In the genomic region with DNA sequence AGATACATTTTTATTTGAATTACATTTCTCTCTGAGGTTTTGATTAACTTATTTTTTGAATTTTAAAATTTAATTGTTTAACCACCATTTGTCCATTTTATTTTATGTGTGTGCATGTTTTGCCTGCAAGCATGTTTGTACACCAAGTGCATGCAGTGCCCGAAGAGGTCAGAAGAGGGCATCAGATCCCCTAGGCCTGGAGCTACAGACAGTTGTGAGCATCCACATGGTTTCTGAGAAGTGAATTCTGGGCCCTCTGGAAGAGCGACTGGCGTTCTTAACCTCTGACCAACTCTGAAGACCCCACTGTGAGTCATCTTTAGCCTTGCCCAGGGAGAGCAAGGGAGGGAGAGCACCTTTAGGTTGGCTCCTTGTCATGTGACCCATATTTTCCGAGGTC, we compare ENCODE assay signal across 9 mouse cellular contexts. TPM values are rescaled to one million over a fixed set of nuclear protein-coding genes. Genes with fewer than 3 reads are reported as not detected.
DNase-seq lines count a peak whose midpoint lies in the region; ATAC-seq and TF ChIP-seq lines count a peak whose summit lies in the region.
"Had no signal": no experiment of that assay in that cellular context is flagged by ENCODE, and none has a peak within 500 bp of the region (broad histone marks: within the 10 kb centered on the region; RNA-seq: fewer than 3 reads in every experiment).

No protein-coding gene starts in this region.

- no peaks in the 10 kb centered on the region for H3K4me1 ChIP-seq in kidney, embryonic 16.5 days (ENCODE audit: insufficient read depth, low read length)
- H3K4me1 ChIP-seq in liver, postnatal 0 days (ENCODE audit: insufficient read depth): peaks cover 1% of the 10 kb centered on the region; the same call in 1 of the 2 replicates
- no peaks in the 10 kb centered on the region for H3K4me1 ChIP-seq in thymus, adult 2 months (replicated peaks; ENCODE audit: control insufficient read depth, insufficient read depth, low read length)

- H3K4me2 ChIP-seq in kidney, embryonic 16.5 days (replicated peaks; ENCODE audit: low read depth, low read length): no peak overlapping the region
- no peak overlapping the region for H3K4me2 ChIP-seq in liver, postnatal 0 days (ENCODE audit: low read depth, low read length)
- H3K4me2 ChIP-seq: heart, embryonic 13.5 days had no signal

- no peak overlapping the region for H3K27ac ChIP-seq in kidney, embryonic 16.5 days (ENCODE audit: low read length)
- no peak overlapping the region for H3K27ac ChIP-seq in liver, postnatal 0 days (ENCODE audit: low read depth)
- H3K27ac ChIP-seq in thymus, adult 2 months (ENCODE audit: control insufficient read depth, insufficient read depth, low read length): no peak overlapping the region
- H3K27ac ChIP-seq: heart, embryonic 13.5 days had no signal

- no peaks in the 10 kb centered on the region for H3K9me3 ChIP-seq in kidney, embryonic 16.5 days (ENCODE audit: low read length)
- no peaks in the 10 kb centered on the region for H3K9me3 ChIP-seq in liver, postnatal 0 days (ENCODE audit: low read length)
- H3K9me3 ChIP-seq: heart, embryonic 13.5 days had no signal

- WGBS in kidney, embryonic 16.5 days: 85% methylated on average over 4 of the region's 4 CpGs
- 81% methylated on average over 4 of the region's 4 CpGs for WGBS in liver, postnatal 0 days (ENCODE audit: insufficient replicate concordance)
- 91% methylated on average over 4 of the region's 4 CpGs for WGBS in thymus, adult 2 months

- DNase-seq in adrenal gland, postnatal 10 days: peak; percentile 56
- no peak for DNase-seq in adrenal gland, adult 18-20 months (ENCODE audit: low spot score in 2 of 2)
- DNase-seq in kidney, adult 9 months: peak; percentile 31
- DNase-seq in brain, embryonic 14.5 days (ENCODE audit: low read depth): peak; percentile 22
- peak; percentile 73 for DNase-seq in liver, postnatal 0 days
- peak; percentile 61 for DNase-seq in thymus, adult 2 months
- no peak for DNase-seq in urinary bladder, postnatal 10 days (ENCODE audit: low spot score)

- H3K4me3 ChIP-seq in kidney, embryonic 16.5 days (ENCODE audit: low read length): no peak overlapping the region
- no peak overlapping the region for H3K4me3 ChIP-seq in liver, postnatal 0 days (ENCODE audit: low read depth, low read length)
- no peak overlapping the region for H3K4me3 ChIP-seq in thymus, adult 2 months (ENCODE audit: control insufficient read depth, insufficient read depth, low read length)
- H3K4me3 ChIP-seq: heart, embryonic 13.5 days had no signal

- H3K36me3 ChIP-seq in kidney, embryonic 16.5 days (ENCODE audit: insufficient read depth, low read length): peaks cover 28% of the 10 kb centered on the region
- peaks cover 24% of the 10 kb centered on the region for H3K36me3 ChIP-seq in liver, postnatal 0 days (replicated peaks; ENCODE audit: insufficient read depth, low read length)
- peaks cover 8% of the 10 kb centered on the region; the same call in 1 of the 2 replicates for H3K36me3 ChIP-seq in thymus, adult 2 months (ENCODE audit: control insufficient read depth, insufficient read depth, low read length)

- ATAC-seq in kidney, embryonic 16.5 days (ENCODE audit: low FRiP score, low TSS enrichment): no peak
- ATAC-seq in liver, postnatal 0 days: no peak; the same call in 1 of the 2 replicates

- no peak for TF ChIP-seq POLR2A in brain, embryonic 14.5 days (IDR thresholded peaks at IDR 0.05; ENCODE audit: borderline replicate concordance, extremely low read depth, insufficient read depth, insufficient read length, poor library complexity, severe bottlenecking)
- no peak for TF ChIP-seq POLR2A in thymus, adult 2 months (IDR thresholded peaks at IDR 0.05; ENCODE audit: control insufficient read depth, extremely low read depth, insufficient read depth, low read length, poor library complexity)

- no peaks in the 10 kb centered on the region for H3K27me3 ChIP-seq in kidney, embryonic 16.5 days (ENCODE audit: insufficient read depth, low read length)
- no peaks in the 10 kb centered on the region for H3K27me3 ChIP-seq in liver, postnatal 0 days (ENCODE audit: insufficient read depth, low read length)
- no peaks in the 10 kb centered on the region for H3K27me3 ChIP-seq in thymus, adult 2 months (ENCODE audit: control insufficient read depth, insufficient read depth, low read length)
- H3K27me3 ChIP-seq: heart, embryonic 13.5 days had no signal

- H3K9ac ChIP-seq in kidney, embryonic 16.5 days (replicated peaks; ENCODE audit: low read length): no peak overlapping the region
- no peak overlapping the region for H3K9ac ChIP-seq in liver, postnatal 0 days (replicated peaks)
- H3K9ac ChIP-seq: heart, embryonic 13.5 days had no signal

- peak; percentile 44; the same call in 1 of the 2 replicates for TF ChIP-seq CTCF in brain, embryonic 14.5 days (IDR thresholded peaks at IDR 0.05; ENCODE audit: borderline replicate concordance, extremely low read depth, insufficient read depth, insufficient read length)
- peak; percentile 84 for TF ChIP-seq CTCF in liver, postnatal 0 days (IDR thresholded peaks at IDR 0.05; ENCODE audit: low read depth)
- TF ChIP-seq CTCF in thymus, adult 2 months (IDR thresholded peaks at IDR 0.05; ENCODE audit: borderline replicate concordance, control insufficient read depth, extremely low read depth, insufficient read depth, low read length, poor library complexity): peak; percentile 32; the same call in 1 of the 2 replicates

- TF ChIP-seq EP300 in liver, postnatal 0 days (IDR thresholded peaks at IDR 0.05; ENCODE audit: low read depth): no peak

RNA-seq across cellular contexts. Expression of a gene that starts 9.9 kb away (rescaled TPM):
- 10 to 100 TPM; 53.5 to 71.8 TPM for total RNA-seq in adrenal gland, postnatal 10 days (2021)
- total RNA-seq in adrenal gland, adult 18-20 months (2021): 10 to 100 TPM; 59.5 to 80.9 TPM
- 97.0 and 106 TPM in 2 replicates for polyA plus RNA-seq in kidney, embryonic 16.5 days (2015; fragmentation: Nextera tagmentation; extraction: Ambion mirVana)
- 45.0 and 46.2 TPM in 2 replicates for polyA plus RNA-seq in brain, embryonic 14.5 days (2012; rRNA removed)
- polyA plus RNA-seq in liver, postnatal 0 days (2015; fragmentation: Nextera tagmentation; extraction: Ambion mirVana): 38.7 and 42.2 TPM in 2 replicates
- 46.6 and 47.6 TPM in 2 replicates for polyA plus RNA-seq in thymus, adult 2 months (2012; rRNA removed)

RNA-seq across cellular contexts. Expression of a gene that starts 10.1 kb away (rescaled TPM):
- 1 to 10 TPM; 1.4 to 3.3 TPM for total RNA-seq in adrenal gland, postnatal 10 days (2021)
- 1 to 10 TPM; 2.0 to 2.8 TPM for total RNA-seq in adrenal gland, adult 18-20 months (2021)
- 9.8 and 11.6 TPM in 2 replicates for polyA plus RNA-seq in kidney, embryonic 16.5 days (2015; fragmentation: Nextera tagmentation; extraction: Ambion mirVana)
- polyA plus RNA-seq in brain, embryonic 14.5 days (2012; rRNA removed): 0.66 and 0.67 TPM in 2 replicates
- 0.70 and 1.3 TPM in 2 replicates for polyA plus RNA-seq in liver, postnatal 0 days (2015; fragmentation: Nextera tagmentation; extraction: Ambion mirVana)
- 0.65 and 1.2 TPM in 2 replicates for polyA plus RNA-seq in thymus, adult 2 months (2012; rRNA removed)

RNA-seq across cellular contexts. Expression of a gene that starts 49.9 kb away (rescaled TPM):
- 10 to 100 TPM; 15.8 to 19.5 TPM for total RNA-seq in adrenal gland, postnatal 10 days (2021)
- 10 to 100 TPM; 11.0 to 15.0 TPM for total RNA-seq in adrenal gland, adult 18-20 months (2021)
- polyA plus RNA-seq in kidney, embryonic 16.5 days (2015; fragmentation: Nextera tagmentation; extraction: Ambion mirVana): 5.7 TPM in 2 replicates
- 1.7 and 1.9 TPM in 2 replicates for polyA plus RNA-seq in brain, embryonic 14.5 days (2012; rRNA removed)
- 17.7 and 18.4 TPM in 2 replicates for polyA plus RNA-seq in liver, postnatal 0 days (2015; fragmentation: Nextera tagmentation; extraction: Ambion mirVana)
- 118 and 132 TPM in 2 replicates for polyA plus RNA-seq in thymus, adult 2 months (2012; rRNA removed)

RNA-seq across cellular contexts. Expression of a gene that starts 56.7 kb away (rescaled TPM):
- total RNA-seq in adrenal gland, postnatal 10 days (2021): 10 to 100 TPM; 12.3 to 16.2 TPM
- total RNA-seq in adrenal gland, adult 18-20 months (2021): 10 to 100 TPM; 16.2 to 20.3 TPM
- 33.8 TPM in 2 replicates for polyA plus RNA-seq in kidney, embryonic 16.5 days (2015; fragmentation: Nextera tagmentation; extraction: Ambion mirVana)
- 22.6 and 26.6 TPM in 2 replicates for polyA plus RNA-seq in brain, embryonic 14.5 days (2012; rRNA removed)
- 6.8 and 7.8 TPM in 2 replicates for polyA plus RNA-seq in liver, postnatal 0 days (2015; fragmentation: Nextera tagmentation; extraction: Ambion mirVana)
- polyA plus RNA-seq in thymus, adult 2 months (2012; rRNA removed): 2.6 and 4.1 TPM in 2 replicates

Comparison
In these comparisons a context has a peak if more than half of its experiments do, and no peak if none do; other contexts are left out.
1. DNase-seq: peak in adrenal gland, postnatal 10 days (single experiment), kidney, adult 9 months (single experiment), brain, embryonic 14.5 days (single experiment), liver, postnatal 0 days (single experiment) and thymus, adult 2 months (single experiment); none in adrenal gland, adult 18-20 months (0 of 2) and urinary bladder, postnatal 10 days (single experiment).
2. CTCF ChIP-seq: peak in every context shown above with its lines; median percentile 84 in liver, postnatal 0 days; 44 in brain, embryonic 14.5 days; 32 in thymus, adult 2 months.